Mouse (Mus musculus): ENCODE measurements at regions not wholly inside any gene's neighbourhood (a gene's known extent, or its start where the extent isn't known, plus 50 kb on each side); places are given as distances from the start of the nearest gene placed in this dataset.

- TF ChIP-seq CTCF (IDR thresholded peaks at IDR 0.05; ENCODE audit: control insufficient read depth, insufficient read depth, insufficient read length) (no peak), MAX (IDR thresholded peaks at IDR 0.05) (no peak)
Observed at GRCm38 (mm10) chr5:119575124-119575523, 95.3 kb upstream of the Tbx3 start.
